Mouse (Mus musculus): ENCODE measurements around the gene Tinf2.

Tinf2 gene

DNA sequence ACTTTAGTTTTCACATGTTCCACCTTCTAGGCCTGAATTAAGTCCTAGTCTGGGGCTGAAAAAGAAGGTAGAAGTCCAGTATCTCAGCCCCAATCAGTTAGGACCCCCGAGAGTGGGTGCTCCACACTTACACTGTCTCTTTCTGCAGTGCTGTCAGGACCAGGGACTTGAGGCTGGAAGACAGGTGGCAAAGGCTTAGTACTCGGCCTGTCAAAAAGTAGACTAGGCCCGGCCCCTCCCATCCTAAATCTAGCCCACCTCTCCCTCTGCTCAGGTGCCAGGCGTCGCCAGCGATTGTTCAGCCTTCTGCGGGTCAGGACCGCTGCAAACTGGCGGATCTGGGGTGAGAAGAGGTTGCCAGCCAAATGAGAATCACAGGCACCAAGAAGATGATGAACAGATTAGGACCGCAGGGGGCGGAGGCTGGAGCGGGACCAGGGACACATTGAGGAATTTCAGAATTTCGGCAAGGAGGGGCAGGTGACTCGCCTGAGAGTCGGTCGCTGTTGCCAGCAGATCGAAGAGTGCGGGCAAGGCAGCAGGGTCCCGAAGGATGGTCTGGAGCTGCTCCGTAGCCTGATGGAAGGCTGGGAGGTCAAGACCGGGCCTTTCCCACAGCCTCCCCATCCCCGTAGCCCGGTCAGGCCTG, 46.6 kb downstream of the Tinf2 start:
- no peak for DNase-seq

DNA sequence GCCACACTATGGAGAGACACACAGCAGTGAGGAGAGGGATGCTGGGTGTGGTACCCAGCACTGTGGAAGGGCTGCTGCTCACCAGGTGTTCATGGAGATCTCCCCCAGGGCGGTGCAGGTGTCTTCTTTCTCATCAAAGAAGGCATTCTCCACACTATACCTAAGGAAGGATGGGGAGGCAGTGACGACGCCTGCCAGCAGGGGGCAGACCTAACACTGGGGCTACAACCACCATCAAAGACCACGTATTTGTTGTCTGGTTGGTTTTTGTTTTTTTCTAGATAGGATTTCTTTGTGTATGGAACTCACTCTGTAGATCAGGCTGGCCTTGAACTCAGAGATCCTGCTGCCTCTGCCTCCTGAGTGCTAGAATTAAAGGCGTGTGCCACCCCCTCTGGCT, 52.3 kb downstream of the Tinf2 start:
- peak; percentile 56 for DNase-seq

DNA sequence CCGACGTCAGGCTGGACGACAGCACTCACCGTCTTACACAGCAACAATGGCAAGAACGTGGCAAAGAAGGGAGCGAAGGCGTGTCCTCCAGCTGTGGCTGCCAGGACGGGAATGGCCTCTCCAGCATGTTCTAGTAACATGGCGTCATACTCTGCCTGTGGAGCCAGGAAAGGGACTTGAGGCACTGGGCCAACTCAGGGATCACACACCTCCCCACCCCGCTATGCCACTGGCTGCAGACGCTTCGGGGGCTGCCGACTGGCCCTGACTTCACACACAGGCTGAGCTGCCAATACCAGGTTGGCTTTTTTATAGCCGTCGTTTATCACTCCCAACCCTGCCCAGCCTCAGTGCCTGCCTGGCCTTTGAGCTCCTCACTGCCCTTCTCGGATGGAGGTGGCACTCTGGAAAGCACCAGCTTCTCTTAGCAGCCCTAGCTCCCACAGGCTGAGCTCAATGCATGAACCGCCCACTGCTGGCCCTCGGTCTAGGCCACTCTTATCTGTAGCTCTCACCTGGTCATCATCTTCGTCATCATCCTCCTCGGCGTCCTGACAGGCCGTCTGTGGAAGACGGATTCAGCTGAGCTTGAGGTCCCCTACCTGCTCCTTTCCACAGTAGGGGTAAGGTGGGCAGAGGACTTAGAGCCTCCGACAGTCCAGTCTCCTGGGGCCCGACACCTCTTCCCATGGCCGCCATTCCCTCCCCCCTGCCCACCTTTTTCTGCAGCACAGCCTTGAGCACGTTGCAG, 53.4 kb downstream of the Tinf2 start:
- no peak for DNase-seq
